Mouse (Mus musculus) gastrocnemius, postnatal 10 days (tissue): ENCODE results near the gene Adarb1. TPM values are rescaled to one million over a fixed set of nuclear protein-coding genes. Genes with fewer than 3 reads are reported as not detected.

Source experiments
- DNase-seq: peaks from one replicate; pipeline ENCODE4 v3.0.0; 2021; ENCODE audit warnings: mixed read lengths
- total RNA-seq, 2 experiments: library from RNA; stranded (reverse); gene quantifications; 2 replicates each; pipeline ENCODE4 v1.2.3; 2021

The Adarb1 gene
- total RNA-seq, 2 experiments from 2014 or later: 7.5 to 9.2 TPM

DNA sequence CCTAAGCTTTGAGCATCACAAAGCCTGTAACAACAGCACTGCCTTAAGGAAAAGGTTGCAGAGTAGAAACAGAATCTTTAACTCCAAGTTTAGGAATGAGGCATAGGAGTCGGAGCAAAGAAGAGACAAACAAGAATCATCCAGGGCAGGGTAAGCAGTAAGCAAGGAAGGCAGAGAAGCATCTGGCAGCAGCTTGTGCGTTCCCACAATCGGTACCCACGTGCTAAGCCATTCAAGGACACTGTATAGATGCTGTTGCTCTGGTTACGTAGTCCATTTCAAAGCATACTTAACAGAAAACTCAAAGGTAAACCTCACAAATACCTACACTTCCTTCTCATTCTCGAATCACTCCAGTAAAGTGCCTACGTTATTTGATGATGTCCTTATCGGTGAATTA lies 35.0 kb downstream of the Adarb1 start:
- no peak for DNase-seq

DNA sequence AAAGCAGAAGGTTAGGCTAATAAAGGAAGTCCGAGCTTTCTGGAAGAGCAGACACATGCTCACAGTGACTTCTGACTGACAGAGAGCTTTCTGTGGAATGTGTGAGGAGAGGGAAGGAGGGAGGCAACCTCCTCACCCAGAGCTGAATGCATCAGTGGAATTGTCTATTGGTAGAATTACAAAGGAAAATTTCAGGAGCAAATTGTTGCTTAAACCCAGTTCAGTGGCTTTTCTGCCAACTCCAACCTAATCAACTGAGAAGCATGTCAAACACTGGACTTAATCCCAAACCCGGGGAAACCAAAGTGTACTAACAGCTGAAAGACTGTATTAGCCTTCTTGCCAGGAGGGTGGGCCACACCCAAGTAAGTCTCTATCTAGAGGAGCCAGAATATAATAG lies 36.9 kb downstream of the Adarb1 start:
- no peak for DNase-seq

DNA sequence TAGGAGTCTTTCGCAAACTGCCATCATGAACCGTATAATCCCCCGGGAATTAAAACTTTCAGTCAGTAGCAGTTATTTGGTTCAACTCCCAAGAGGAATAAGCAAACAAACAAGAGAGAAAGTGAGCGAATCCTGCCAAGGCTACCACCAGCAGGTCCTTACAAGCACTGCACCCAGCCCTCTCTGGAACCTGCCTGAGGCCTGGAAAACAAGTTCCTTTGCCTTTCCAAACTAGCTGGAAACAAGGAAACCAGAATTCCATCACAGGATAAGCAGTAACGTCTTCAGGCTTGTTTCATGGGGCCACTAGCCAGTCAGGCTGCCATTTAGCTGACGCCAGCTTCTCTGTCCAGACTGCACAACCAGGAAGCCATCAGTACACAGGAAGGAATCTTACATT lies 37.4 kb downstream of the Adarb1 start:
- DNase-seq: no peak

DNA sequence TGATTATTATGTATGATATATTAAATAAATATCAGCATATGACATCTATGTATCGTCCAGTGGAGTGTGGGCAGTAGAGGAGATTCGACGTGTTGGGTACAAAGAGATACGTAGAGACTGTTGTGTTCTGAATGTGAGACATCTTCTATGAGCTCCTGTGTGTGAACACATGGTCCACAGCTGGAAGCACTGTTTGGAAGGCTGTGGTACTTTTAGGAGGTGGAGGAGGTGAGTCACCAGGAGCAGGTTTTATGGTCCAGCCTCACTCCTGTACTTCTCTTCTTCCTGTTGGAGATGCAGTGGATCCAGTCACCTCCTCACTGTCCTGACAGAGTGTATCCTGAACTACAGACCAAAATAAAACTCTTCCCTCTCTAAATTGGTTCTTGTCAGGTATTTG lies 38.9 kb downstream of the Adarb1 start:
- no peak for DNase-seq

DNA sequence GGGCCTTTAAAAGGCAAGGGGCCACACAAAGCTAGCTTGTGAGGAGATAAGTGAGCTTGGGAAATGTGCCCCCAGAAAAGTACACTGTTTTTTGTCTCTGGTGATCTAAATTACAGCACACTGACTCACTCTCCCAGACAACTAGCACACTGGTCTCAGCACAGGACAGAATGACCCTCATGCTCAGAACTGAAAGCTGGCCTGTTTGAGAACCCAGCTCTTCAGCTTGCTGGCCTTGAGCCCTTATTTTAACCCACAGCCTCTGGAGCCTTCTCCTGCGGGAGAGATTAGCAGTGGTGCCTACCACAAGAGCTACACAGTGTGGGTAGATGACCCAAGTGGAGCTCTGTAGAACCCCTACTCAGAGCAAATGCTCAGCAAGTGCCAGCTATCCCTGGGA lies 42.0 kb downstream of the Adarb1 start:
- no peak for DNase-seq

DNA sequence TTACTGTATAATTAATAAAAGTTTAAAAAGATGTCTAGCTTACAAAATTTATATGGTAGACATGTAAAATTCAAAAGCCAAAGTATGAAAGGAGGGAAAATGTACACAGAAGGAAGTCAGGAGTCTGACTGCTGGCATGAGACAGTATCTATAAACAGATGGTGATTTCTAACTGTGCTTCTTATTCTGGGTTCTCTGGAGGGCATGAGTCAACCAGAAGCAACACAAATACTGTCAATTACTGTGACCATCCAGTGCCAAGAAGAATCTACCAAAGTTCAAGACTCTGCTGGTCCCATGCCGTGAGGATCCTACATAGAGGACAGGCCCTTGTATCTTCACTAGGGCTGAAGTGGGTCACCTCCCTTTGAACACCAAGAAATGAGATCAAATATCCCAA lies 43.1 kb downstream of the Adarb1 start:
- no peak for DNase-seq

DNA sequence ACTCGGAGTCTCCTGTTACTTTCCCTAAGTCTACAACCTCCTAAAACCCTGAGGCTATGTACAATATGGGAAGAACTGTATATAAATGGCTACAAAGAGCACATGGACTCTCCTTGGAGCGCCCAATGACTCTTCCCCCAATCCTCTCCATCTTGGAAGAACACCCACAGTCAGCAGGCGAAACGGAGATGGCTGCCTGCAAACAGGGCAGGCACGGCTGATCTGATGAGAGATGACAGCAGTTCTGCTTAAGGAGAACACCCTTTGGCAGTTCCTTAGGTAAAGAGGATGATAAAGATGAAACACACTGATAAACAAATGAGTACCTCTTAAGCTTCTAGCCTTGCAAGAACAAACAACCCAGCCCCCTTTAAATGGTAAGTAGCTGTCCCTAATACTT lies 43.7 kb downstream of the Adarb1 start:
- no peak for DNase-seq

DNA sequence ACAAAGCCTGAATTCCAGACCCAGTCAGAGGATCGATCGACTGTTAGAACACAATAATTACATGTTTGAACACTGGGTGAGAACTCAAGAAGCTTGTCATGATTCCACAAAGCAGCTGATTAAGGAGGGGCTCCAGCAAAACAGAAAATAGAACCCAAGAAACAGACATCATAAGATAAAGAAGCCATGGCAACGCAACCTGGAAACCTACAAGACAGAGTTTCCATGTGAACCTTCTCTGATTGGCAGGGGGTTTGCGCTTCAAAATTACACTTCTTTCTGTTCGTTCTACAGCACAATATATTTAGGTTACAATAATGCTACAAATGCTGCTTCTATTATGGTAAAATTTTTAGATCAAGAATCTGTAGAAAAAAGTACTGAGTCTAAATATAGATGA lies 47.9 kb downstream of the Adarb1 start:
- no peak for DNase-seq

DNA sequence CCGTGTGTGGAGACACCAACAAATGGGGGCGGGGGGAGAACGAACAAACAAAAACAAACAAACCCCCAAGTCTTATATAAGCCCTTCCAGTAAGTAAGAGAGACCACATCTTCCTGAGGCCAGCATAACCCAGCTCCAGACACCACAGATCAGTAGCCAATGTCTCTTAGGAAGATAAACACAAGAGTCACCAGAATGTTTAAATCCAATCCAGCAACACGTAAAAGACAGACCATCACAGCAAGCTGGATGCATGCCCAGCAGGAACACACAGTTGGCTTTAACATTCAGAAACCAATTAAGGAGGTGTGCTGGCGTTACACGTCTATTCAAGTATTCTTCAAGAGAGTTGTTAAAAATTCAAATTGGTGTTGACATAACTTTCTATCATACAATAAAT lies 50.1 kb downstream of the Adarb1 start:
- no peak for DNase-seq

DNA sequence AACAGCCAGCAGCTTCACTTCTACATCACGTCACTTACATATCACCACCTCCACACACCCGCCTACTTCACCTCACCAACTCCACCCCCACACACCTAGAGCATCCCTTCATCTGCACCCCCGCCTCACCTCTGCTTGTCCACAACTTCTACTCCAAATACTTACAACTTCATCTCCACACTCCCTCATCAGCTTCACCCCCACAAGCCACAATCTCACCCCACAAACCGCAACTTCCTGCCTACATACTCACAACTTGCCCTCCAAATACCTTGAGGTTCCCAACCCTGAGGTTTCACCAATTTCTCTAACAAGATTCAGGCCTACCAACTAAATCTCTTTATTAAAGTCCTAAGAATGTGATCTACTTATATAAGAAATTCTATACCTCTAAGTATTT lies 51.1 kb downstream of the Adarb1 start:
- no peak for DNase-seq

DNA sequence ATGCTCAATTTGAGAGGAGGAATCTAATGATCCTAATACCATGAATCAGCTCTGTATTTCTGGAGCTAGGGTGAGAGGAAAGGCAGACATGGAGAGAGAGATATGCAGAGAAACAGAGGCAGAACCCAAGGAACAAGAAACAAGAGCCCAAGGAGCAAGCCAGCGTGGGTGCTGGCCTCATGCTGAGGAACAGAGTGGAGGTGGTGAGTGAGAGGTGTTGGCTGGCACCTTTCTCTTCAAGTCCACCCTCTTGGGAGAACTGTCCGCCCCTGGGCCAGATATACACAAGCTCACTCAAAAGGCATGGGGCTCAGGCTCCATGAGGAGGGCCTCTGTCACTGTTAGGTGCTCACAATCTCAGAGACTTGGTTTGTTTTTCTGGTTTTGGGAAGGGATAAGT lies 52.9 kb downstream of the Adarb1 start:
- no peak for DNase-seq

DNA sequence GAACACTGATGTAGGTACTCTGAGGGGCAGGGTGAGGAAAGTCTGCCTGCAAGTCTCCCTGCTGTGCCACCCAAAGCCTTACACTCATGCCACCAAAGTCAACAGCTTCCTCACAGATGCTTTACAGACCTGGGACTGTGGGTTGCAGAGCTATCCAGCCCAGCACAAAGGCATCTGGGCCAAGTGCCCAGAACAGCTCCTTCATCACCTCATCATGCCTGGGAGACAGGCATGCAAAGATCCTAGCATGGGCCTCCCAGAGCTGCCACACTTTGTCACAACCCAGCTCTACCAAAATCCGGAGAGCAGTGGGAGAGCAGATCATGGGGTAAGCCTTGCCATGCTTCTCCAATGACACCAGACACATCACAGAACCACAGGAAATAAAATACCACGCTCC lies 57.6 kb downstream of the Adarb1 start:
- no peak for DNase-seq

DNA sequence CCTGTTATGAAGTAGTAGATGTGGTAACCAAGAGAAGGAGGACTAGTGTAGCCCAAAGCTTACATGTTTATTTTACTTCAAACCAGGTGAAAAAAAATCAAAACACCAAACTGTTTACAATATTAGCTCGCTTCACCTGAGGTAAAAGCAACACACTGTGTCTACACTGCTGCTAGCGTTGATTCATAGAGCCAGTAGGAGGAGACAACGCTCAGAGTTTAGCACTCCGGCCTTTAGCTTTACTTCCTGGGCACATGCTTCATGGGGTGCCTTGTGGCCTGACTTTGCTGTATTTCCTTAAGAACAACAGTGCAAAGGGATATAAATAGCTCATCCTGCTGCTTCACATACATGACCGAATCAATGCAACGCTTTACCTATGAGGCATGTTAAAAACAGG lies 60.1 kb downstream of the Adarb1 start:
- no peak for DNase-seq

DNA sequence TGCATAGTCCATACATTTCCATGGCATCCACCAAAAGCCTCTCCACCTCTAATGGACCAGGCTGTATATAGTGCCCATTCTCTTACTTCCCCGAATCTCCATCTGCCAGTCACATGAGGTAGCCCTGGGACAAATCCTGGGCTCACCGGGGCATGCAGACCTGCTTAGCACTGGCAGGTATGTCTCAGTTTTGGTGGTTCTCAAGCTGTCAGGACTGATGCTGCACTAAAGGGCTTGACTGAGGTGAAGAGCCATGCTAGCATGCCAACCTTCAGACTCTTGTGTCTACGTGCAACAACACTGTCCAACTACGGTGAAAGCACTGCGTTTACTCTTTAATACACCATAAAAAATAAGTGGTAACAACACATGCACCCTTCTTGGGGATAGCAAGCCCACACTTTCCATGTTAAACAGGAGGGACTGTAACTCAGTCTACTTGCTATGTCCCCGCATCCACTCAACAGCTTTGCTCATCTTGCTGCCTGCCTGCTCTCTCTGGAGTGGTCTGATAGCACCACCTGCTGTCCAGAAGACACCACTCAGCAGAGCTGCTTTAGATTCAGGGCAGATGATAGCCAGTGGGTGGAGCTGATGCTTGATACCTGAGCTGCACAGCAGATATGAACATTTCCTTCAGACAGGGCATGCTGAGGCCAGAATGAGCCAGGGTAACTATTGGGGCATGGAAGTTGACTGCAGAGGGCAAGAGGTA lies 64.9 kb downstream of the Adarb1 start:
- DNase-seq: peak; percentile 77

DNA sequence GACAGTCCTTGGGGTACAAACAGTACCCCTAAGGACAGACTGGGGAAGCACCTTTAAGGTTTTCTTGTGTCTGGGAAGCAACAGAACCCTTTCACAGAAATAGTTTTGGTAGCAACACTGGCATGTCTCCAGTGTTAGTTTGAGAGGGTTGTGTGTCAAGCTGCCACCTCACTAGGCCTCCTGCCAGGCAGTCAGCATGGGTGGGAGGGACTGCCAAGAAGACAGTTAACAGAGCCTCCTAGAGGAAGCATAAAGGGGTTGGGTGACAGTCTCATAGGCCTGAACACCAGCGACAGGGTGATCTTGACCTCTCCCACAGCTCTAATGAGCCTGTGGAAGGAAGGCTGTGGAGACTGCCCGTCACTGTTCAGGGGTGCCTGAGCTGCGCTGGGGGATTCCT lies 75.2 kb downstream of the Adarb1 start:
- DNase-seq: peak; percentile 44

DNA sequence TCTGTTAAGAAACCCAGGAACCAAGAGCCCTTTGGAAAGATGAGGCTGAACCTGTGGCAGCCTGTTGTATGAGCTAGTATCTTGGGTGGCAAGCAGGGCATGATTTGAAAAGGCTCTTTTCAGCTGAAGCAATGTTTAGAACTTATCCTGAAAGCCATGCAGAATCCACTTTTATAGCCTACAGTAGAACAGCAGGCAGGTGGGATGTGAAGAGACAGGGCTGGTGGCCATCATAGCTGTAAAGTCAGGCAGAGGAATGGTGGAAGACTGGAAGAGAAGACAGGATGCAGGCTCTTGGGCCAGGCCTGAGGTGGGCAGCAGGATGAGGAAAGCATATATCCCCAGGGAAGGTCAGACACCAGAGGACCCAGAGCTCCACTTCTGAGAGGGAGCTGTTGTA lies 76.4 kb downstream of the Adarb1 start:
- DNase-seq: no peak

DNA sequence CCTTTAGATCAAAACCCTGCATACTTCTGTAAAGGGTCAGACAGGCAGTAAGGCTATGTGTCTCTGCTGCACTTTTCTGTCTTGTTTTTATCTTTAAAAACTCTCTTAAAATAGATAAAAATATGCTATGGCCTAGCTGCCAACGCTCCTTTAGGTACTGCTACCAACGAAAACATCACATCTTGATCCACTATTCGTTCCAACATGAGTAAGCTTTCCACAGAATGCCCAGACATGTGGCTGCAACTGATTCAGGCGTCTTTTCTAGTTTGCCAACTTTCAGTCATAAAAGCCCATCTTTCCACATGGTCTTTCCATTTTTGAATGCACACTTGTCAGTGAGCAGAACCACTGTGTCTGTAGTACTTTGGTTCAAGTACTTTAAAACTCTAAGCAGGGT lies 77.0 kb downstream of the Adarb1 start:
- no peak for DNase-seq

DNA sequence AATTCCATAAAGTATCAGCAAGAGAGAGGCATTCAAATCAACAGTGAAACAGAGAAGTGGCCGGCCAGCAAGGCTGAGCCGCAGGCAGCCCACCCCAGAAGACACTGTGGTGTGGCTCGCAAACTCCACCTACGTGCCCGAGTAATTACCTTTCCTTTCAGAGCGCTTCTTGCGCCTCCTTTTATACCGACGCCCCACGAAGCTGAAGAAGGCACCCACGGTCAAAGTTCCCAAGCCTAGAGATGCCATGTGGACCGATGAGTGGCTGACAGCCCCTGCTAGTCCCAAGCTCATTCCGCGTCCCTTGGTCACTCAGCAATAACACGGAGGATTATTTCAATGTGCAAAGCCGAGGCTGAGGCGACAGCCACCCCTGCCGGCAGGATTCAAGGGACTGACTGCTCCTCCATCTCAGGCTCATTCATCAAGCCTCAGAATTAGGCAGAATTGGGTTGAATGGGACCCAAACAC lies 78.2 kb downstream of the Adarb1 start:
- DNase-seq: peak; percentile 25

DNA sequence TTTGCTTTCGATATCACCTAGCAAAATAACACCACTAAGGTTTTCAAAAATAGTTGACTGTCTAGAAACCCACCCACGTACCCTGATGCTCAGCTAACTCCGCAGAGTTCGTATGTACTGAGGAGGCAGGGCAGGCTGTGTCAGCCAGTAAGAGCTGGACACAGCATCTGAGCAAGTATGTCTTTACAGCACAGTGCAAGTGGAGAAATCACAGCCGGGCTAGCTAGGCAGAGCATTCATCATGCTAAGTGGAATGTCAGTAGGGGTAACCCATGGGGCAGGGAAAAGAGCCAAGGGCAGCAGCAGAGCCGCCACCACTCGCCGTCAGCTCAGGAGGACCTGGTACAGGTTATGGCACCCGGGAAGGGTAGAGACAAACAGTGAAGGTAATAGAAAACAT lies 84.6 kb downstream of the Adarb1 start:
- no peak for DNase-seq

DNA sequence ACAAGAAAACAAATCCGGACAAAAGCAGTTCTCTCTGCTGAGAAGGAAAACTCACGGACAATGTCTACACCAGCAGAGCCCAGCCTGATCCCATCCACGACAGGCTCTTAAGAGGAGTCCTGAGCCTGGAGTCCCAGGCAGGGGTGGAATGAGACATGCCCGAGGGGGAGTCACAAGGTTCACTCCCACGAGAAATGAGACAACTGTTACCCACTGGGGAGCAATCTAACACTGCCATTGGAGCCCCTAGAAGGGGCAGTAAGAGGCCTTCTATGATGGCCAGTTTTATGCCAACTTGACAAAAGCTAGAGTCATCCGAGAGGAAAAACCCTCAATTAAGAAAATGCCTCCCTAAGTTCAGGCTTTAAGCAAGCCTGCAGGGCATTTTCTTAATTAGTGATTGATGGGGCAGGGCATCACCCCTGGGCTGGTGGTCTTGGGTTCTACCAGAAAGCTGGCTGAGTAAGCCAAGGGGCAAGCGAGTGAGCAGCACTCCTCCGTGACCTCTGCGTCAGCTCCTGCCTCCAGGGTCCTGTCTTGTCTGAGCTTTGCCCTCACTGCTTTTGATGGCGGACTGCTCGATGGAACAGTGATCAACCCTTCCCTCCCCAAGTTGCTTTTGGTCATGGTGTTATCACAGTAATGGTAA lies 88.5 kb downstream of the Adarb1 start:
- DNase-seq: no peak

DNA sequence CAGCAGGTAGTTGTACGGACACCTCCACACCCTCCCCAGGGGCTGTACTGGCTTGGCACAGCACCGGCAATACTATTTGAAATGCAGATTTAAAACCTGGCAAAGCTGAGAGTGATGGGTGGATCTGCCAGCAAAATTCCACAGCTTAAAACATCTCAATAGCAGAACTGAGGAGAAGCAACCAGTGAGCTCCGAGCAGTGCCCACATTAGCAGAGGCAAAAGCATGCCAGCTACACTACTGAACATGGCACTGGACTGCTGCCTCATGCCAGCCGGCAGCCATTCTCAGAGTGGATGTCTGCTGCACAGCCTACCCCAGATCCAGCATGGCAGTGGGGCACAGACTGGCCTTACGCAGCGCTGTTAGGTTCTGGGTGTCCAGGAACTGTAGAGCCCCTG lies 93.4 kb downstream of the Adarb1 start:
- DNase-seq: no peak

DNA sequence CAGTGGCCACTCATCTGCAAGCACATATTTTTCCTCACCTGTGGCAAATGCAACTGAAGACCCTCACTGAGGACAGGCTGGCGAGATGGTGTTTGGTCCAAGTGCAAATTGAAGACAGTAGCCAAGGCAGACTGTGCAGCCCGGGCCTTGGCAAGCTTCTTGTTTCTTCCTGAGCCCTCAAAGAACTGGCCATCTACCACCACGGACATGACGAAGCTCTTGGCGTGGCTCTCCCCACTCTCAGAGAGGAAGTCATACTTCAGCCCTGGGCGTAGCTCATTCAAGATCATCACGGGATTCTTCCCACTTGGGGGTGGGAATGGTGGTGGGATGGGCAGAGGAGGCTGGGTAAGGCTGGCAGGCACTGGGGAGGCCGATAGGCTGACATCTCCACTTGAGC lies 96.5 kb downstream of the Adarb1 start:
- DNase-seq: no peak

DNA sequence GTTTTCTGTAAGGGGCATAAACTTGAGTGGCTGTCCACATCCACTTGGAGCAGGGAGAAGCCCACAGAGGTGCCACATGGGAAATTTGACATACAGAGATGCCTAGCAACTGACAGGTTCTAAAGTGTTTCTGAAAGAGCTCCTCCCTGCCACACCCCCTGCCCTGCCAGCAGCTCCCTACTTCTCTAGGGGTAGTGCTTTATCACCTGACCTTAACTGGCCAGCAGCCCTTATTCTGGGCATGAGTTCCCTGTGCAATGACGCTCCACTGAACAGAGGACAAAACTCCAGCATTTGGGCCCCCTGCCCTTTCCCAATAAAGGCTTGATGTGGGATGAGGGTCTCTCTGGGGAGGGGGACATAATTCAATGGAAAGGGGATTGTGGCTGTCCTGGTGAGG lies 97.1 kb downstream of the Adarb1 start:
- no peak for DNase-seq

DNA sequence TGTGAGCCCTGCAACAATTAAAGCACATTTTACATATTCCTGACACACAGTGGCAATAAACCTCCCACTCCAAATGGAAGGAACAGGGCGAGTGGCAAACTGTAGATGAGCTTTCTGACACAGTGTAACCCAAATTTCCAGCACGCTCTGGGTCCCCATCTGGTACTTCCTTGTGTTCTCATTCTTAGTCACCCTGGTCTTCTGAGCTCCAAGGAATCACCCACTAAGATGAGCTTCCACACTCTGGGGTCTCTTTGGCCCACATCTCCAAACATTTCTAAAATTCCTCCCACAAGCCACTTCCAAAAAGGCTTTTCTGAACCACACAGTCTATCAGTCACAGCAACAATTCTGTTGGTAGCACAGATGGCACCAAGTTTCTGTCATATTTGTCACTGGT lies 102.4 kb downstream of the Adarb1 start:
- DNase-seq: no peak
